Mouse (Mus musculus): ENCODE data around the gene Ece2.
A peak's percentile ranks its signal among the peaks of the same experiment; 100 is the strongest.

Ece2 gene

DNA sequence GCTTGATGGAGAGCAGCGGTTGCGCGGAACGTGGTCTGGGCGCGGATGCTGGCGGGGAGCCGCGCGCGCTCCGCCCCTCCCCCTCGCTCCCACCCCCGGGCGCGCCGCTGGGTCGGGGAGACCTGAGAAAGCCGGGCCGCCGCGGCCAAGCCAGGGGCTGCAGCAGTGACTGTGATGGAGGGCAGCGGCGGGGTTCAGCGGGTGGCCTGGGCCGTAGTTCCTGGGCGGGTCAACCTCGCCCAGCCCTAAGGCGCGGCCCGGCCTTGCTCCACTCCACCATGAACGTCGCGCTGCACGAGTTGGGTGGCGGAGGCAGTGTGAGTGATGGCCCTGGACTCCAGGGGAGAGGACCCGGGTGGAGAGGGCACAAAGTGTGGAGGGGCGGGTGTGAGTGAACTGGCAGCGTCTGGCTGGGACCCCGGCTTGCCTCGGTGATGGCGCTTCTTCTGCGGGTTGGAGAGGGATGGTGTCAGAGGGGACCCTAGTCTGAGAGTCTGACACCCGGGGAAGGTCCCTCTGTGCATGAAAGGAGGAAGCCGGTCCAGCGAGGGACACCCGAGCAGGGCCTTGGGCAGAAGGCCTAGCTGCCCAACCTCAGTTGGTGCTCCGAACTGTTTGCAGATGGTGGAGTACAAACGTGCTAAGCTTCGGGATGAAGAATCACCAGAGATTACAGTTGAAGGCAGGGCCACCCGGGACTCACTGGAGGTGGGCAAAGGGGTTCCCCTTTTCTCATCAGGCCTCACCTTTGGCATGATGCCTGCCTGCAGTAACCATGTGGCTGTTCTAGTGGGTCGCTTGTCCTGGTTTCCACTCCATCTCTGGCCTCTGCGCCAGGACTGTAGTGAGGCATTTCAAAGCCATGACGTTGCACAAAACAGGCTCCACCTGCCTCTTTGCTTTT lies at the start of gene Ece2:
TSS of gene Ece2 (plus strand) at position 98 of the 904 bp plus-strand sequence.
- DNase-seq (ENCODE audit: low spot score in 2 of 2), result no peak

GRCm38 (mm10) chr16:20589366-20589938 lies 40.2 kb upstream of the Ece2 start, which contains the start of gene Vwa5b2:
Gene Vwa5b2 (plus strand): TSS chr16:20589471.
- peak in 1 of 2 experiments; percentile 32 for DNase-seq (ENCODE audit: low spot score in 2 of 2)

DNA sequence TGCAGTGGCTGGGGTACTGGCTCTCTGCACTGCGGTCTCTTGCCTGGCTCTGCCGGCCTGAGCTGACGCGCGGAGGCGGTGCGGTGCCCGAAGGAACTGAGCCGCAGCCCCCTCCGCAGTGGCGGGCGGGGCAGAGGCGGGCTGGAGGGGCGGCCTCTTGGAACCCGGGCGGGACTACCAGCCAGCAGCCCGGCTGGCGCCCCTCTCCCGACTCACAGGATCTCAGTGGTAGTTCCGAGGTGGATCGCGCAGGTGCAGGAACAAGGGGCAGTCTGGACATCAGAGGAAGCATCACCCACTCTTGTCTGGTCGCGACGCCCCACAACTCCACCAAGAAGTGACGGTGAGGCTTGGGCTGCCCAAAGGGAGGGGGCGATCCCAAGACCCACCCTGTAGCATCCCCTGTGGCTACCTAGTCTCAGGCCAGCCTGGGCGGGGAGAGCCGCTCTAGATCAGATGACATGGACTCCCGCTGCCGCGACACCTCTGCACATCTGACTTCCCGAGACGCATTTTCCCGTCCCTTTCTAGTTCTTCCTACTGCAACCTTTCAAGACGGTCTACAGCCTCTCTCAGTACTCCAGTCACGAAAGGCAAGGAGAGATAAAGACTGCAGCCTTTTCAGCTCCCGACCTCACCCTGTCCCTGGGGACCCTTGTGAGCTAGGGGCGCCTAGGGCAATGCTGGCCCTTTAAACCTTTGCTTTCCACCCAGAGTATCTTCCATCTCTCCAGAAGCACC lies 39.5 kb upstream of the Ece2 start:
- peak in 1 of 2 experiments; percentile 55 for DNase-seq (ENCODE audit: low spot score in 2 of 2)

GRCm38 (mm10) chr16:20590680-20591038 lies 39.0 kb upstream of the Ece2 start:
- no peak for DNase-seq (ENCODE audit: low spot score in 2 of 2)

DNA sequence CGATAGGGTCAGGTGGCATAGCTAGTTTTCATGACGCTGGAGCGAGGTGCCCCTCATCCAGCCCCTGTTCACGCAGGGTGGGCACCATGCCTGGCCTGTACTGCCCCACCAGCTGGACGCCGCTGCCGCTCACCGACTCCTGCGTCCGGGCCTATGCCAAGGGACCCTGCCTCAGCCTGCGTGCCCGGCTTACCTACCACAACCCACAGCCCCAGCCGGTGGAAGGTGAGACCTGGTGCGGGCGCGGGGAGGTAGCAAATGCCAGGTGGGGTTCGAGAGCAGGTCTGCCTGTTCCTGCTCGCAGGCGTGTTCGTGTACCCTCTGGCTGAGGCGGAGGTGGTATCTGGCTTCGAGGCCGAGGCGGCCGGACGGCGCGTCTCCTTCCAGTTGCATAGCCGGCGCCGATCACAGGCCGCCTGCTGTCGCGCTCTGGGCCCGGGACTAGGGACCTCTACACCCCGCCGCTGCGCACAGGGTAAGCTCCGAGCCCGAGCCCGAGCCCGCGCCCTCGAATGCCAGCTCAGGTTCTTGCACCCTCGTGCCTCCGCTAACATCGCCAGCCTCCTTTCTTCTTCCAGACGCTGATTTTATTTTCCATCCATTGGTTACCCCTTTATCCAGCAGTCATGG lies 38.4 kb upstream of the Ece2 start:
- no peak for DNase-seq (ENCODE audit: low spot score in 2 of 2)

- DNase-seq (ENCODE audit: low spot score in 2 of 2), result no peak
Observed at GRCm38 (mm10) chr16:20595060-20595673, 34.5 kb upstream of the Ece2 start.

GRCm38 (mm10) chr16:20595737-20596136 lies 33.9 kb upstream of the Ece2 start:
- DNase-seq (ENCODE audit: low spot score in 2 of 2), result no peak

DNA sequence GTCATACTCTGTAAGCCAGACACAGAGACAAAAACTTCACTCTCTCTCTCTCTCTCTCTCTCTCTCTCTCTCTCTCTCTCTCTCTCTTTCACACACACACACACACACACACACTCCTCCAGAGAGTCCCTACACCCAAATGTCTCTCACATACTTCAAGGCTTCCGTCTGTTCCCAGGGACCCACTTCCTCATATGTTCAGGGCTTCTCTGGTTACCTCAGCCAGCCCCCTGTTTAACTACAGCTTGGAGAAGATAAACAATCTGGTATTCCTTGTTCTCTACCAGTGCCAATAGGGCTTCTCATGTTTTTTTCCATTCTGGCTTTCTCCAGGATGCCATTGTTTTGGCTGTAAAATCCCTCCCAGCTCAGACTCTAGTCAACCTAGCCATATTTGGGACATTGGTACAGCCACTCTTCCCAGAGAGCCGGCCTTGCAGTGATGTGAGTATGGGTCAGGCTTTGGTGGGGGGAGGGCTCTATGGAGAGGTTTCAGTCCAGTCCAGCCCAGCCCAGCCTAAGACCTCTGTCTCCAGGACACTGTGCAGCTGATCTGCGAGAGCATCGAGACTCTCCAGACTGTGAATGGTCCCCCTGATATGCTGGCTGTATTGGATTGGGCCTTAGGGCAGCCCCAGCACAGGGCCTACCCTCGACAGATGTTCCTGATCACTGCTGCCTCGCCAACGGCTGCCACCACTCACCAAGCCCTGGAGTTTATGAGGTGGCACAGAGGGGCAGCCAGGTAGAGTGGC lies 32.8 kb upstream of the Ece2 start:
- DNase-seq (ENCODE audit: low spot score in 2 of 2), result no peak

GRCm38 (mm10) chr16:20600511-20600910 lies 29.1 kb upstream of the Ece2 start:
- no peak for DNase-seq (ENCODE audit: low spot score in 2 of 2)

- no peak for DNase-seq (ENCODE audit: low spot score in 2 of 2)
Observed at GRCm38 (mm10) chr16:20604705-20605104, 24.9 kb upstream of the Ece2 start.

DNA sequence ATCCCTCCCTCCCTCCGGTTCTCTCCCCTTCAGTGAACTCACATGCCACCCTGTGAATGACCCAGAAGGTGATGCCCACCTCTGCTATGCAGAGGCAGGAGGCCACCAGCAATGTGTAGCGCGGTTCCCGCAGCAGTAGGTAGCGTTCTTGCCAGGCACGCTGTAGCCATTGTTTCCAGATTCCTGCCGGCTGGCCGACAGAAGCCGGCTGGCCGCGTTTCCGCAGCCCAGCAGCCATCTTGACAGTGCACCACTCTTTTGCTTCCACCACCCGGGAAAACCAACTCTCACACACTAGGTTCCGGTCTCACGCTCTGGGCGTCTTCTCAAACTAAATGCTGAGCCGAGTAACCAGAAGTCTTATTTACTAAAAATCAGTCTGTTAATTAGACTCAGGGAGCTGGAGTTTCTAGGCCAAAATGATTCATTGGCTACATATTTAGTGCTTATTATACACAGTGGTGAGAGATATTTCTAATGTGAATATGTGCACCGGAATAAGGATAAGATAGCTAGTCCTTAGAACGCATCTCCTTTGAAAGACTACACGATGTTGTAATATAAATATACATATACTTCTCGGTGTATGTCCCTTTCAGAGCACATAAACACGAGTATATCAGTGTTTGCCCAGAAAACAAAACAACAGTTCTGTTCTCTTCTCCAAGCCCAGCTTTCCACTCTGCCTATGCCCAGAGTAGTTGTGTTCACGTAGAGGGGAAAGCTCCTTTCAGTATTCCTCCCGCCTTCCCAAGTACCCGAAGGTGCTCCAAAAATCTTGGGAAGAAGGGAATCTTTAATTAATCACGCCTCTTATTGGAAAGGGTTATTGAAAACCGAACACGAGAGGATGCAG lies 18.9 kb upstream of the Ece2 start:
- peak in 1 of 2 experiments; percentile 80 for DNase-seq (ENCODE audit: low spot score in 2 of 2)

GRCm38 (mm10) chr16:20611357-20612227 lies 18.0 kb upstream of the Ece2 start, which contains the start of the genes Eef1akmt4, Gm49333 and Alg3:
Gene Eef1akmt4 (plus strand): TSS chr16:20611593.
Gene Gm49333 (plus strand): TSS chr16:20611610.
Gene Alg3 (minus strand): TSS chr16:20611735.
- peak in 1 of 2 experiments; percentile 78 for DNase-seq (ENCODE audit: low spot score in 2 of 2)

- no peak for DNase-seq (ENCODE audit: low spot score in 2 of 2)
Observed at GRCm38 (mm10) chr16:20619541-20620398, 9.9 kb upstream of the Ece2 start.

GRCm38 (mm10) chr16:20620399-20620735 lies 9.3 kb upstream of the Ece2 start:
- no peak for DNase-seq (ENCODE audit: low spot score in 2 of 2)

- no peak for DNase-seq (ENCODE audit: low spot score in 2 of 2)
Observed at GRCm38 (mm10) chr16:20620751-20621190, 8.9 kb upstream of the Ece2 start.

GRCm38 (mm10) chr16:20621191-20621990 lies 8.2 kb upstream of the Ece2 start, which contains the start of gene Camk2n2:
Gene Camk2n2 (minus strand): TSS chr16:20621287.
- DNase-seq (ENCODE audit: low spot score in 2 of 2), result peak in 1 of 2 experiments; percentile 38

Measured in left cerebral cortex, adult 9 months (tissue).